Mouse (Mus musculus) lung, postnatal 0 days (tissue): ENCODE measurements around the gene Pdcd1lg2.

Experiments used
- CTCF ChIP-seq: IDR thresholded peaks from 2 replicates; pipeline ENCODE4 v1.5.1; 2016; ENCODE audit warnings: antibody characterized with exemption, mild to moderate bottlenecking
- EP300 ChIP-seq: IDR thresholded peaks from 2 replicates; pipeline ENCODE4 v1.6.1; 2016; ENCODE audit warnings: antibody characterized with exemption, mild to moderate bottlenecking, control low read depth

DNA sequence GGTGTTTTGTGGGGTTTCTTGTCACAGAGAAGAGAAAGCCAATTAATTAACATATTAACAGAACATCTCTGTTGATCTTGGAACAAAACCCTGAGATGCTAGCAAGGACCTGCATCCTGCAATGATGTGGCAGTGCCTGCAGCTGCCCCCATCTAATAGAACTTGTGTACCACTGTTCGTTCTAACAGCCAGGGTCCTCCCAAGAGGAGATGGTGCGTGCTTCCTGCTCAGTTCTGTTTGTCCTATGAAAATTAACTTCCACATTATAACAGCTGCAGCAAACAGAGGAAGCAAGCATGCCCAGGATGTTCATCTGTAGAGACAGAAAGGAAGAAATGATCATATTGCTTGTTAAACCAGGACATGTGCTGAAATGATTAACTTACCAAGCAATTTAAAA, 73.8 kb downstream of the Pdcd1lg2 start:
- TF ChIP-seq CTCF (no peak), EP300 (no peak)
